ENCODE assay signal across 8 mouse cellular contexts in the genomic region with DNA sequence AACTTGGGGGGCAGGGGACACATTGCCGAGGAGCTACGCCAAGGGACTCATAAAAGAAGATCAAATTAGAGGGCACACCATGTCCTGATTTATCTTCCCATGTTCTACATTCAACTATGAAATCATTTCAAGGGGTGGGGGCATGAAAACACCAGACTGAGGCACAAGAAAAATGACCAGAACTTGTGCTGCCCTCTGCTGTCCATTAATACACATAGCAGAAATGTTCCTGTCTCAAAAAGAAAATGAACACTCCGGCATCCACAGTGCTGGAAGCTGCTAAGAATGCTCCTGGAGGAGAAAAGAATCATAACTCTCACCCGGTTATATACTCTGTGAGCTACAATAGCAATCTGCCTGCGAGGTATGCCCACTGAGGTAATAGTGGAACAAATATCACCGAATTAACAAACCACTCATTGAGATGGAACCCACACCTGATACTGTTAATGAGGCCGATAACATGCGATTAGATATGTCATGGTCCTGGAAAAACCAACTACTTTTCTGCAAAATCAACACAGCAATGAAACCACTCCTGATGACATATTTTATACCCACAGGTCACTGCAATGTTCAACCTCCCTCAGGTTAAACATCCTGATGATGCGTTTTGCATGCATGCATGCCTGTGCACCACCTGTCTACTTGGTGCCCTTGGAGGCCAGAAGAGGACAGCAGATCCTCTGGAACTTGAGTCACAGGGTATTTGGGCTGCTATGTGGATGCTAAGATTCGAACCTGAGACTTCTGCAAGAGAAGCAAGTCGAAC.
DNase-seq lines count a peak whose midpoint lies in the region; ATAC-seq lines count a peak whose summit lies in the region.

No protein-coding gene starts in this region.

- peak; percentile 57 for ATAC-seq in granulocyte monocyte progenitor cell, adult 5-6 weeks (replicated peaks; ENCODE audit: poor library complexity, severe bottlenecking)
- ATAC-seq in erythroid progenitor cell, adult 5-6 weeks (replicated peaks; ENCODE audit: low FRiP score, poor library complexity, severe bottlenecking) = no peak

- DNase-seq in adrenal gland, postnatal 14 days = peak; percentile 27
- no peak for DNase-seq in adrenal gland, postnatal 4 days (ENCODE audit: low spot score in 2 of 2)
- DNase-seq in layer of hippocampus, adult 18-20 months (ENCODE audit: low spot score in 2 of 2) = peak; percentile 27 to 78
- no peak for DNase-seq in layer of hippocampus, postnatal 36 days
- peak; percentile 36 for DNase-seq in R1 (ENCODE audit: low read depth, low spot score)
- peak; percentile 25 for DNase-seq in retina, adult 2 months (ENCODE audit: low read depth, low spot score)

Comparison
In these comparisons a context has a peak if more than half of its experiments do, and no peak if none do; other contexts are left out.
1. DNase-seq: peak in adrenal gland, postnatal 14 days (single experiment), layer of hippocampus, adult 18-20 months (2 of 2), R1 (single experiment) and retina, adult 2 months (single experiment); none in adrenal gland, postnatal 4 days (0 of 2) and layer of hippocampus, postnatal 36 days (0 of 2).